Mouse (Mus musculus) MEL (cell line): Measurements from ENCODE around the gene Trim62. TPM values are rescaled to one million over a fixed set of nuclear protein-coding genes. Genes with fewer than 3 reads are reported as not detected.

Experiments used
- DNase-seq: peaks from one replicate; pipeline ENCODE4 v3.0.0; 2011; ENCODE audit warnings: low read depth, low spot score
- H3K27ac ChIP-seq: 2 replicates; pipeline ENCODE4 v1.5.1; 2012; ENCODE audit warnings: low read depth, mild to moderate bottlenecking, control low read depth, low read length, moderate library complexity; ENCODE audit not compliant: control insufficient read depth
- H3K27me3 ChIP-seq, 2 experiments: fragments of 150-350 bp in 1 of 2; sonication (generic) in 1 of 2; 2 replicates each; pipeline ENCODE4 v1.6.1; 2012; ENCODE audit warnings: low read length in 2 of 2, mild to moderate bottlenecking in 2 of 2, improper control_type of control experiment in 1 of 2, moderate library complexity in 1 of 2; ENCODE audit not compliant: insufficient read depth in 2 of 2, control insufficient read depth in 1 of 2
- H3K36me3 ChIP-seq, 2 experiments: 2 replicates each; pipeline ENCODE4 v1.6.1; 2012 to 2014; ENCODE audit warnings: low read length in 2 of 2, improper control_type of control experiment in 1 of 2, inconsistent platforms in 1 of 2, mild to moderate bottlenecking in 1 of 2; ENCODE audit not compliant: insufficient read depth in 2 of 2, control insufficient read depth in 1 of 2
- H3K4me1 ChIP-seq, 2 experiments: fragments of 150-350 bp in 1 of 2; sonication (generic) in 1 of 2; 2 replicates each; pipeline ENCODE4 v1.6.1; 2012; ENCODE audit warnings: low read length in 2 of 2, improper control_type of control experiment in 1 of 2, mild to moderate bottlenecking in 1 of 2; ENCODE audit not compliant: insufficient read depth in 2 of 2, control insufficient read depth in 1 of 2
- H3K4me3 ChIP-seq, 2 experiments: fragments of 150-350 bp in 1 of 2; sonication (generic) in 1 of 2; 2 replicates each; pipeline ENCODE4 v1.5.1; 2012; ENCODE audit warnings: low read depth in 2 of 2, low read length in 2 of 2, mild to moderate bottlenecking in 2 of 2, moderate library complexity in 2 of 2, control low read depth in 1 of 2, improper control_type of control experiment in 1 of 2; ENCODE audit not compliant: control insufficient read depth in 1 of 2, insufficient read depth in 1 of 2
- H3K79me2 ChIP-seq: 2 replicates; pipeline ENCODE4 v1.6.1; 2012; ENCODE audit warnings: mild to moderate bottlenecking, low read length, moderate library complexity; ENCODE audit not compliant: control insufficient read depth, poor library complexity, insufficient read depth
- H3K9ac ChIP-seq: 2 replicates; pipeline ENCODE4 v1.6.1; 2012; ENCODE audit warnings: low read depth, mild to moderate bottlenecking, control low read depth, low read length, moderate library complexity; ENCODE audit not compliant: control insufficient read depth, poor library complexity, severe bottlenecking
- H3K9me3 ChIP-seq: fragments of 150-350 bp; sonication (generic); replicated peaks from 2 replicates; pipeline ENCODE4 v1.6.1; 2012; ENCODE audit warnings: mild to moderate bottlenecking, low read length, improper control_type of control experiment, moderate library complexity; ENCODE audit not compliant: insufficient read depth
- CHD1 ChIP-seq: IDR thresholded peaks from 2 replicates; pipeline ENCODE4 v1.6.1; 2012; ENCODE audit warnings: low read depth, mild to moderate bottlenecking, inconsistent platforms, low read length, improper control_type of control experiment
- CHD2 ChIP-seq: IDR thresholded peaks from 2 replicates; pipeline ENCODE4 v1.6.1; 2011; ENCODE audit warnings: low read length, improper control_type of control experiment
- E2F4 ChIP-seq: IDR thresholded peaks from 2 replicates; pipeline ENCODE4 v1.6.1; 2011; ENCODE audit warnings: low read depth, low read length, improper control_type of control experiment, borderline replicate concordance
- EP300 ChIP-seq, 2 experiments: IDR thresholded peaks; 2 replicates each; pipeline ENCODE4 v1.6.1; 2011; ENCODE audit warnings: improper control_type of control experiment in 2 of 2, low read length in 2 of 2, low read depth in 1 of 2, mild to moderate bottlenecking in 1 of 2
- ETS1 ChIP-seq: IDR thresholded peaks from 2 replicates; pipeline ENCODE4 v1.6.1; 2012; ENCODE audit warnings: low read depth, mild to moderate bottlenecking, inconsistent platforms, low read length, improper control_type of control experiment, moderate library complexity
- HCFC1 ChIP-seq: IDR thresholded peaks from 2 replicates; pipeline ENCODE4 v1.6.1; 2012; ENCODE audit warnings: low read depth, mild to moderate bottlenecking, inconsistent platforms, low read length, improper control_type of control experiment, moderate library complexity
- JUND ChIP-seq: IDR thresholded peaks from 2 replicates; pipeline ENCODE4 v1.6.1; 2011; ENCODE audit warnings: low read depth, mild to moderate bottlenecking, improper control_type of control experiment, low read length
- KAT2A ChIP-seq: conservative IDR thresholded peaks from 2 replicates; pipeline ENCODE4 v1.6.1; 2012; ENCODE audit warnings: low read depth, low read length, improper control_type of control experiment, inconsistent platforms
- MAFK ChIP-seq: IDR thresholded peaks from 2 replicates; pipeline ENCODE4 v1.6.1; 2011; ENCODE audit warnings: low read depth, mild to moderate bottlenecking, low read length, improper control_type of control experiment, borderline replicate concordance
- MAX ChIP-seq: IDR thresholded peaks from 2 replicates; pipeline ENCODE4 v1.6.1; 2011; ENCODE audit warnings: low read length, improper control_type of control experiment
- MEF2A ChIP-seq: IDR thresholded peaks from 2 replicates; pipeline ENCODE4 v1.6.1; 2014; ENCODE audit warnings: low read depth, mild to moderate bottlenecking, inconsistent platforms, low read length, improper control_type of control experiment; ENCODE audit not compliant: poor library complexity, insufficient replicate concordance, severe bottlenecking; ENCODE audit errors: extremely low read depth
- MXI1 ChIP-seq: IDR thresholded peaks from 2 replicates; pipeline ENCODE4 v1.6.1; 2011; ENCODE audit warnings: mild to moderate bottlenecking, low read depth, low read length, improper control_type of control experiment
- MYC ChIP-seq: IDR thresholded peaks from 2 replicates; pipeline ENCODE4 v1.6.1; 2011; ENCODE audit warnings: low read depth, mild to moderate bottlenecking, low read length, improper control_type of control experiment, moderate library complexity
- NRF1 ChIP-seq: IDR thresholded peaks from 2 replicates; pipeline ENCODE4 v1.6.1; 2014; ENCODE audit warnings: low read depth, mild to moderate bottlenecking, inconsistent platforms, low read length, improper control_type of control experiment, moderate library complexity; ENCODE audit not compliant: poor library complexity, insufficient read depth, severe bottlenecking
- POLR2A ChIP-seq, 2 experiments: IDR thresholded peaks; 2 replicates each; pipeline ENCODE4 v1.6.1; 2011 to 2012; ENCODE audit warnings: low read length in 2 of 2, mild to moderate bottlenecking in 2 of 2, control low read depth in 1 of 2, improper control_type of control experiment in 1 of 2, low read depth in 1 of 2, moderate library complexity in 1 of 2; ENCODE audit not compliant: control insufficient read depth in 1 of 2, insufficient read depth in 1 of 2, poor library complexity in 1 of 2
- POLR2AphosphoS2 ChIP-seq: IDR thresholded peaks from 2 replicates; pipeline ENCODE4 v1.6.1; 2011; ENCODE audit warnings: low read length, improper control_type of control experiment
- POLR2AphosphoS5 ChIP-seq: IDR thresholded peaks from 2 replicates; pipeline ENCODE4 v1.6.1; 2012; ENCODE audit warnings: low read depth, borderline replicate concordance, mild to moderate bottlenecking, inconsistent platforms, low read length, moderate library complexity, mixed read lengths
- RAD21 ChIP-seq: IDR thresholded peaks from 2 replicates; pipeline ENCODE4 v1.6.1; 2011; ENCODE audit warnings: mild to moderate bottlenecking, low read depth, low read length, improper control_type of control experiment
- RCOR1 ChIP-seq: IDR thresholded peaks from 2 replicates; pipeline ENCODE4 v1.6.1; 2012; ENCODE audit warnings: low read depth, mild to moderate bottlenecking, inconsistent platforms, low read length, improper control_type of control experiment
- SIN3A ChIP-seq: IDR thresholded peaks from 2 replicates; pipeline ENCODE4 v1.6.1; 2012; ENCODE audit warnings: low read length, improper control_type of control experiment, inconsistent platforms
- TAL1 ChIP-seq: IDR thresholded peaks from 2 replicates; pipeline ENCODE4 v1.6.1; 2012; ENCODE audit warnings: mild to moderate bottlenecking, inconsistent platforms, low read length, moderate library complexity, mixed read lengths
- USF1 ChIP-seq: IDR thresholded peaks from 2 replicates; pipeline ENCODE4 v1.6.1; 2014; ENCODE audit warnings: low read depth, mild to moderate bottlenecking, inconsistent platforms, low read length, improper control_type of control experiment, moderate library complexity
- ZC3H11A ChIP-seq: IDR thresholded peaks from 2 replicates; pipeline ENCODE4 v1.6.1; 2012; ENCODE audit warnings: low read depth, mild to moderate bottlenecking, inconsistent platforms, low read length, improper control_type of control experiment
- ZMIZ1 ChIP-seq: IDR thresholded peaks from 2 replicates; pipeline ENCODE4 v1.6.1; 2012; ENCODE audit warnings: low read depth, mild to moderate bottlenecking, inconsistent platforms, low read length, improper control_type of control experiment, moderate library complexity
- ZNF384 ChIP-seq: IDR thresholded peaks from 2 replicates; pipeline ENCODE4 v1.6.1; 2012; ENCODE audit warnings: low read depth, mild to moderate bottlenecking, inconsistent platforms, low read length, improper control_type of control experiment
- polyA plus RNA-seq, 2 experiments: library from polyadenylated mRNA; stranded (reverse) in 1 of 2; unstranded in 1 of 2; fragments of >175 nt in 1 of 2; fragments of >200 nt in 1 of 2; gene quantifications; 2 replicates each; pipeline versions ENCODE4 v1.2.1 to v1.2.4; 2012; ENCODE audit warnings: low replicate concordance in 2 of 2, low read depth in 1 of 2; ENCODE audit not compliant: insufficient read length in 2 of 2, insufficient read depth in 1 of 2, missing spikeins in 1 of 2
- total RNA-seq: library from RNA; depleted of rRNA; stranded (reverse); fragments of 300-350 nt; gene quantifications from 2 replicates; pipeline ENCODE4 v1.2.3, GENCODE M21; 2012

Trim62 gene
- total and polyA plus RNA-seq, 3 experiments: 0.12 to 1.2 TPM; not detected in 1

GRCm38 (mm10) chr4:128958849-128959248, 75.5 kb downstream of the Trim62 start:
- H3K36me3 ChIP-seq: no peaks in the 10 kb centered on the region
- TF ChIP-seq TAL1 (no peak), JUND (no peak), POLR2AphosphoS2 (no peak), HCFC1 (no peak), MEF2A (no peak), ETS1 (no peak), NRF1 (no peak), POLR2AphosphoS5 (no peak), MYC (no peak), RAD21 (no peak), SIN3A (no peak), MXI1 (no peak), EP300 (IDR thresholded peaks at IDR 0.05; ENCODE audit: low read depth in 1 of 2, low read length in 2 of 2) (no peak), MAX (no peak), ZMIZ1 (no peak), USF1 (no peak), POLR2A (IDR thresholded peaks at IDR 0.05; ENCODE audit: control insufficient read depth in 1 of 2, insufficient read depth in 1 of 2, low read depth in 1 of 2, low read length in 2 of 2, poor library complexity in 1 of 2) (no peak), CHD2 (no peak), KAT2A (no peak)
- TF ChIP-seq, all 39 proteins: peak for 0
- H3K4me1 ChIP-seq: peaks cover 4% of the 10 kb centered on the region in 2 experiments; a peak in 3 of 4 replicates
- no peak overlapping the region for H3K4me3 ChIP-seq
- DNase-seq: no peak
- H3K79me2 ChIP-seq: no peaks in the 10 kb centered on the region
- H3K27ac ChIP-seq: no peak overlapping the region
- H3K27me3 ChIP-seq: peaks cover 0 to 2% of the 10 kb centered on the region in 2 experiments; a peak in 2 of 4 replicates
- H3K9ac ChIP-seq: no peak overlapping the region
- no peaks in the 10 kb centered on the region for H3K9me3 ChIP-seq

GRCm38 (mm10) chr4:128959676-128960075, 76.3 kb downstream of the Trim62 start:
- H3K4me3 ChIP-seq: no peak overlapping the region
- no peaks in the 10 kb centered on the region for H3K9me3 ChIP-seq
- H3K27ac ChIP-seq: no peak overlapping the region
- H3K36me3 ChIP-seq: no peaks in the 10 kb centered on the region
- DNase-seq: no peak
- peaks cover 4% of the 10 kb centered on the region in 2 experiments; a peak in 3 of 4 replicates for H3K4me1 ChIP-seq
- H3K27me3 ChIP-seq: peaks cover 0 to 7% of the 10 kb centered on the region in 2 experiments; a peak in 2 of 4 replicates
- H3K9ac ChIP-seq: no peak overlapping the region
- no peak for TF ChIP-seq ZNF384
- TF ChIP-seq MAFK: no peak
- TF ChIP-seq POLR2AphosphoS5: no peak
- TF ChIP-seq RCOR1: no peak
- no peak for TF ChIP-seq KAT2A
- TF ChIP-seq USF1: no peak
- no peak for TF ChIP-seq MYC
- TF ChIP-seq HCFC1: no peak
- no peak for TF ChIP-seq ZC3H11A
- TF ChIP-seq MEF2A: no peak
- no peak for TF ChIP-seq CHD1
- no peak for TF ChIP-seq SIN3A
- TF ChIP-seq TAL1: no peak
- TF ChIP-seq JUND: no peak
- TF ChIP-seq RAD21: no peak
- TF ChIP-seq ETS1: no peak
- no peak for TF ChIP-seq E2F4
- TF ChIP-seq EP300 (IDR thresholded peaks at IDR 0.05; ENCODE audit: low read depth in 1 of 2, low read length in 2 of 2): no peak
- TF ChIP-seq ZMIZ1: no peak
- no peaks in the 10 kb centered on the region for H3K79me2 ChIP-seq
